ENCODE assay signal across 30 mouse cellular contexts in genomic region chr2:172770061-172770460, GRCm38 (mm10).
"Had no signal": no experiment of that assay in that cellular context is flagged by ENCODE, and none has a peak within 500 bp of the region (broad histone marks: within the 10 kb centered on the region; RNA-seq: fewer than 3 reads in every experiment).

No protein-coding gene starts in this region.

- H3K27me3 ChIP-seq: intestine, embryonic 15.5 days had no signal

- H3K27ac ChIP-seq: heart, embryonic 10.5 days; heart, embryonic 13.5 days; heart, embryonic 15.5 days; hindbrain, embryonic 10.5 days; hindbrain, embryonic 12.5 days; hindbrain, embryonic 13.5 days; hindbrain, embryonic 14.5 days; hindbrain, embryonic 15.5 days; hindbrain, postnatal 0 days; intestine, embryonic 15.5 days; kidney, embryonic 15.5 days; kidney, postnatal 0 days; layer of hippocampus, adult 2 months had no signal

- DNase-seq: heart, postnatal 10 days; heart, postnatal 14 days; heart, postnatal 36 days; heart, postnatal 4 days; kidney, adult 11 months; kidney, adult 18-20 months; kidney, adult 2 months; kidney, adult 8-10 months; kidney, adult 9 months; kidney, postnatal 10 days; kidney, postnatal 14 days; kidney, postnatal 25 days; kidney, postnatal 36 days; kidney, postnatal 4 days; layer of hippocampus, adult 9-11 months; layer of hippocampus, postnatal 36 days had no signal

- H3K4me3 ChIP-seq: heart, embryonic 10.5 days; heart, embryonic 12.5 days; heart, embryonic 13.5 days; heart, embryonic 15.5 days; hindbrain, embryonic 10.5 days; hindbrain, embryonic 12.5 days; hindbrain, embryonic 13.5 days; hindbrain, embryonic 15.5 days; intestine, embryonic 15.5 days; kidney, embryonic 15.5 days; layer of hippocampus, adult 2 months had no signal

- H3K4me1 ChIP-seq: heart, embryonic 12.5 days; heart, embryonic 15.5 days; intestine, embryonic 15.5 days; kidney, embryonic 15.5 days had no signal

- H3K36me3 ChIP-seq: heart, embryonic 10.5 days; heart, embryonic 12.5 days; heart, embryonic 13.5 days; heart, embryonic 15.5 days; hindbrain, embryonic 10.5 days; hindbrain, embryonic 12.5 days; hindbrain, embryonic 13.5 days; hindbrain, embryonic 15.5 days; intestine, embryonic 15.5 days; kidney, embryonic 15.5 days had no signal
